Mouse (Mus musculus): ENCODE data around the gene Dnajb14. TPM values are rescaled to one million over a fixed set of nuclear protein-coding genes. Genes with fewer than 3 reads are reported as not detected.

Gene Dnajb14
- polyA plus RNA-seq, 1 experiment from 2014 or later, result 4.8 TPM

DNA sequence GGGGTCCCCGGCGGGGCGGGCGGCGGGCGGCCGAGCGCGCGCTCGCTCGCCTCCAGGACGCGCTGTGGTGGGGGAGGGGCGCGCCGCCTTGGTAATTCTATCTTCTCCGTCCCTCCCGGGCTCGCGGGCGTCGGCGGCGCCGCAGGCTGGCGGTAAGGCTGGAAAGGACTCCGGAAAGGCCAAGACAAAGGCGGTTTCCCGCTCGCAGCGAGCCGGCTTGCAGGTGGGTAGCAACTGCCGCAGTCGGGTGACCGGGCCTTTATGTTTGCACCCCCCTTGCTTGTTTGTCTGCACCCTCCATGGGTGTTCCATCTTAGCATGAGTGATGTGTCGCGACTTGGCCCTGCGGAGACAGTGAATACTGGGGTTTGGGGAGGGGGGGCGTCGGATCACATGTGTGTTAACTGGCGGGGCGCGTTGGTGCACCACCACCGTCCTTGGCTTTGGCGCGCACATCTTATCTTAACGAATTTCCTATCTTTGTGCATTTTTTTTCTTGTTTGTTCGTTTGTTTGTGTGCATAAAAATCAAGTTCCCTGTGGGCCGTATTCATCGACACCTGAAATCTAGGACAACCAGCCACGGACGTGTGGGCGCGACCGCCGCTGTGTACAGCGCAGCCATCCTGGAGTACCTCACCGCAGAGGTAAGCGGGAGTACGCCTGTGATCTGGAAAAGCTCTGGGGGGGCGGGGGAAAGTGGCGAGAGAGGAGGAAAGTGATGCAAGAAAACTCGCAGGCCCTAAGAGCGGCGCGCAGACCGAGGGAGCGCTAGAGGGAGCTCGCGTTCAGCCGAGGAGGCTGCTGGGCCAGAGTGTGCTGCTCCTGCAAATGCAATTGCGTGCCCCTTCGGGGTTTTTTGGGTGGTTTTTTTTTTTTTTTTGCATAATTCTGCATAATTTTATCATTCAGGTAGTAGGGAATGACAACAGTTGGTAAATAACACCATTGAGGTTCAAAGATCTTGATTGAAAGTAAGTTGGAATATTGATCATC lies 2.2 kb upstream of the Dnajb14 start:
- peaks cover 38% of the 10 kb centered on the region for H3K4me1 ChIP-seq
- no peaks in the 10 kb centered on the region for H3K9me3 ChIP-seq (replicated peaks)
- peak overlapping the region; percentile 89 for H3K4me3 ChIP-seq
- H3K27ac ChIP-seq (replicated peaks), result peak overlapping the region; percentile 99
- H3K36me3 ChIP-seq, result peaks cover 12% of the 10 kb centered on the region
- peak; percentile 88 for DNase-seq (ENCODE audit: low spot score)
- under 1% methylated on average over 74 of the region's 74 CpGs for WGBS
- H3K27me3 ChIP-seq (ENCODE audit: low read depth, poor library complexity, severe bottlenecking), result no peaks in the 10 kb centered on the region

DNA sequence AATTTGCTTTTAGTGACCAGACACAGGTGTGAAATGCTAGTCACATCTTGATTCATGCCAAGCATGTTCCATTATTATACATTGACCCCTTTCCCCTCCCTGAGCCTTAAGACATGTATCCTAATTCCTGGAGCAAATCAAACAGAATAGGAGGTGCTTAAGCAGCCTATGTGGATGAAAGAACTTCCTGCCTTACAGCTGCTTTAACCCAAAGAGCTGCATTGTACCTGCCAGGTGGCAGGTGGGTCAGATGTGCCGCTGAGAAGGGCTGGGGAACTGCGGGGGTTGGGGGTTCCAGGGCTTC lies 390 bp upstream of the Dnajb14 start:
- no peaks in the 10 kb centered on the region for H3K27me3 ChIP-seq (ENCODE audit: low read depth, poor library complexity, severe bottlenecking)
- H3K27ac ChIP-seq (replicated peaks), result peak overlapping the region; percentile 97
- 3% methylated on average over 2 of the region's 2 CpGs for WGBS
- no peaks in the 10 kb centered on the region for H3K9me3 ChIP-seq (replicated peaks)
- peaks cover 12% of the 10 kb centered on the region for H3K36me3 ChIP-seq
- peak overlapping the region; percentile 84 for H3K4me3 ChIP-seq
- no peak for DNase-seq (ENCODE audit: low spot score)
- H3K4me1 ChIP-seq, result peaks cover 38% of the 10 kb centered on the region

DNA sequence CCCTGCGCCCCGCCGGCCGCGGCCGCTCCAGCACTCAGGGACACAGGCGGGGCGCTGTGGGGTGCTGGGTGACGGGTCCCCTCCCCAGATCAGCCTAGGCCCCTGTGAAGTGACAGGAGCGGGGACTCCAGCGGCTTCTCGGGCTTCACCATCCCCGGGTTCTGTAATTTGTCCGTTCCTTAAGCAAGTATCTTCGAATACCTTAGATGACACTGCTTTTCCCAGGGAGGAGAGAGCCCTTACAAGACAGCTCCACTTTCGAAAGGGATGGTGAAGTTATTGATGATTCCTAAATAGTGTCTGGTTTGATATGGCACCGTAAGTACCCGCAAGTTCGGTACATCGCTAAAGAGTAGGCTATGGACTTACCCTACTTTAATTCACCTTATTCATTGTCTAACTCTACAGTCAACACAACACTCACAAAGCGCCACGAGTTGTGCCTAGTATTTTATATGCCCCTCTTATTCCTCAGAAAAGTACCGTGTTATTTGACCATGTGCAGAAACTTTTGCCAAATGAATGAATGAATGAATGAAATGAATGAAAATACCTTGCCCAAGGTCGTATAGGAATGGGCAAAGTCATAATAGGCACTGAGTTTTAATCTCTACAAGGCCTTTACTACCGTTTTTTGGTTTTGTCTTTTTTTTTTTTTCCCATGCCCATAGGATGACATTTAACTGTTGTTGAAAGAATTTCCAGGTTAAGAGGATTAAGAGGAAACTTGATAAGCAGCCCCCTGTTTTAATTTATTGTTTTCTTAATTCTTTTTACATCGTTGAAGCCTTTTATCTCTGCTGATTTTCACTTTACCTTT lies 829 bp downstream of the Dnajb14 start:
- no peak for DNase-seq (ENCODE audit: low spot score)
- Histone ChIP-seq H3K36me3 (peaks cover 12% of the 10 kb centered on the region), H3K27me3 (ENCODE audit: low read depth, poor library complexity, severe bottlenecking) (no peaks in the 10 kb centered on the region), H3K27ac (replicated peaks) (peak overlapping the region; percentile 97), H3K9me3 (replicated peaks) (no peaks in the 10 kb centered on the region), H3K4me1 (peaks cover 35% of the 10 kb centered on the region), H3K4me3 (peak overlapping the region; percentile 84)
- WGBS, result 4% methylated on average over 26 of the region's 26 CpGs

DNA sequence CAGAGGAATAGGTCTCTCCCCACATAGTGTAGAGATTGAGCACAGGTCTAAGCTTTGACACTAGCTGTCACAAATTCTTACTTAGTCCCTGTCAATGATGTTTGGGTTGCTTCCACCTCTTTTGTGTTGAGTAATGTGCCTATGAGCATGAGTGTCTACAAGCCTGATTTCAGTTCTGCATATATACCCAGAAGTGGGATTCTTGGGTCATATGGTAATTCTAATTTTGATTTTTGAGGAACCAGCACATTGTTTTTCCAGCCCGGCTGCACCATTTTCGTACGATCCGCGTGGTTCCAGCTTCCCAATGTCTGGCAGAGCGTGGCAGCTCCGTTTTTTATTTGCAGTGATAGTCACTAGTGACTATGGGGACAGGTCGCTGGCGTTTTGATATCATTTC lies 1.9 kb downstream of the Dnajb14 start:
- Histone ChIP-seq H3K4me1 (peaks cover 28% of the 10 kb centered on the region), H3K27ac (replicated peaks) (no peak overlapping the region), H3K4me3 (no peak overlapping the region), H3K27me3 (ENCODE audit: low read depth, poor library complexity, severe bottlenecking) (no peaks in the 10 kb centered on the region), H3K36me3 (peaks cover 12% of the 10 kb centered on the region), H3K9me3 (replicated peaks) (no peaks in the 10 kb centered on the region)
- DNase-seq (ENCODE audit: low spot score), result no peak
- 92% methylated on average over 9 of the region's 9 CpGs for WGBS

DNA sequence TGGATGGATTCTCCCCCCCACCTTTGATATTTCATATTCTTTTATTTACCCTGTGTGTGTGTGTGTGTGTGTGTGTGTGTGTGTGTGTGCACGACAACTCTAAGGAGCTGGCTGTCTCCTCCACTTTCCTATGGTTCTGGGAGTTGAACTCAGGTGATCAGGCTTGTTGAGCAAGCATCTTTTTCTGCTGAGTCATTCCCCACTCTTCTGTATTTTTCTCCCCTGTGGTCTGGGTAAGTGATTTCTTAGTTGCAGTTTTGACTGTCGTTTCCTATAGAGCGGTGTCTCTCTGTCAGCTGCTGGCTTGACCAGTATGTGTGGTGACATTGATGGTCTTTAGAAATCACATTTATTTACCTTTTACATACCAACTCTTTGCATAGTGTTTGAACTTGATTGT lies 11.8 kb downstream of the Dnajb14 start:
- peaks cover 17% of the 10 kb centered on the region for H3K36me3 ChIP-seq
- no peak overlapping the region for H3K4me3 ChIP-seq
- no peaks in the 10 kb centered on the region for H3K9me3 ChIP-seq (replicated peaks)
- DNase-seq (ENCODE audit: low spot score), result no peak
- H3K27me3 ChIP-seq (ENCODE audit: low read depth, poor library complexity, severe bottlenecking), result no peaks in the 10 kb centered on the region
- 91% methylated on average over 3 of the region's 3 CpGs for WGBS
- no peak overlapping the region for H3K27ac ChIP-seq (replicated peaks)
- no peaks in the 10 kb centered on the region for H3K4me1 ChIP-seq

DNA sequence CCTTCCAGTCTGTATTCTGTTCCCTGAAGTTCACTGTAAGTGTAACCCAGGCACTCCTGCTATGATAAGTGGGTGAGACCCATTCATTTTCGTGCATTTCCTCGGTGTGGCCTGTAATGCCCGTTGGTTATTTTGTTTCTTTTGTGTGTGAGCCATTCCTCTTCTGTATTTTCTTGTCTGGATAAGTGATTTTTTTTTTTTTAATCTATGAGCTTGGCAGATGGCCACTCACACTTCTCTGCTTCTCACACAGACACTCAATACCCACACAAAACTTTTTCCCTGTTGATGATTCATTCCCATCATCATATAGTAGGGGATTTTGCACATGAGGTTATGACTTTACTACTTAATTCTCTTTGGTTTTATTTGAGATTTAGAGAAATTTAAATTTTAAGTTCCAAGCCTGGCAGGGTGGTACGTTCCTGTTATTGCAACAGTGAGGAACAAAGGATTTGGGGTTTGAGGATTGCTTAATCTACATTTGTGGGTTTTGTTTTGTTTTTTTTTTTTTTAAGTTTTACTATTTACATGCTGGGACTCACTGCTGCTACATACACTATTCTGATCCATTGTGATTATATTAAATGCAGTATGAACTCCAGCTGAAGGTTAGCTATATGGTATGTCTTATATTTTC lies 12.8 kb downstream of the Dnajb14 start:
- WGBS, result 90% methylated on average over 4 of the region's 4 CpGs
- no peak overlapping the region for H3K27ac ChIP-seq (replicated peaks)
- no peak overlapping the region for H3K4me3 ChIP-seq
- peaks cover 17% of the 10 kb centered on the region for H3K36me3 ChIP-seq
- no peaks in the 10 kb centered on the region for H3K4me1 ChIP-seq
- DNase-seq (ENCODE audit: low spot score), result no peak
- H3K27me3 ChIP-seq (ENCODE audit: low read depth, poor library complexity, severe bottlenecking), result no peaks in the 10 kb centered on the region
- no peaks in the 10 kb centered on the region for H3K9me3 ChIP-seq (replicated peaks)

DNA sequence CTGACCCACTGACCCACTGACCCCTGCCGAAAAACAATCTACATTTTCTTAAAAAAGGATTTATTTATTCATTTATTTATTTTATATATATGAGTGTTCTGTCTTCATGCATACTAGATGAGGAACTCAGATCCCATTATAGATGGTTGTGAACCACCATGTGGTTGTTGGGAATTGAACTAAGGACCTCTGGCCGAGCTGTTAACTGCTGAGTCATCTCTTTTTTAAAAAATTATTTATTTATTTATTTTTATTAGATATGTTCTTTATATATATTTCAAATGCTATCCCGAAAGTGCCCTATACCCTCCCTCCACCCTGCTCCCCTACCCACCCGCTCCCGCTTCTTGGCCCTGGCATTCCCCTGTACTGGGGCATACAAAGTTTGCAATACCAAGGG lies 13.6 kb downstream of the Dnajb14 start:
- no peak for DNase-seq (ENCODE audit: low spot score)
- 93% methylated on average over 5 of the region's 5 CpGs for WGBS
- Histone ChIP-seq H3K4me1 (no peaks in the 10 kb centered on the region), H3K4me3 (no peak overlapping the region), H3K9me3 (replicated peaks) (no peaks in the 10 kb centered on the region), H3K27me3 (ENCODE audit: low read depth, poor library complexity, severe bottlenecking) (no peaks in the 10 kb centered on the region), H3K27ac (replicated peaks) (no peak overlapping the region), H3K36me3 (peaks cover 14% of the 10 kb centered on the region)

DNA sequence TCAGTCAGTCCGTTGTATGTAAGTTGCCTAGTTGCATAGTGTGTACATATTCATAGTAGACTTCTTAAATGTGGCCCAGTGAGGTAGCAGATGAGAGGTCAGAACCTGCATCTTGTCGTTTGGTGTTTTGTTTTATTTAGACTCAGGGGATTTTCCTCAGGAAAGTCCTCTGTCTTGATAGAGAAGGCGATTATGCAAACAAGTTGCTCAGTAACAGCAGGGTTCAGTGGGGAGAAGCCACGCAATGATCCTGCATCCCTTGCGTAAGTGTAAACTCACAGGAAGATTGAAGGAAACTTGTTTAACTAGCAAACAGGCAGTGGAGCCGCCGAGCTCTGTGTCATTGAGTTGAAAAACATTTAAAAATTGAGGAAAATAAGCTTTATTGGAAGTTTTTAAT lies 20.5 kb downstream of the Dnajb14 start:
- Histone ChIP-seq H3K27me3 (ENCODE audit: low read depth, poor library complexity, severe bottlenecking) (no peaks in the 10 kb centered on the region), H3K36me3 (peaks cover 18% of the 10 kb centered on the region), H3K9me3 (replicated peaks) (no peaks in the 10 kb centered on the region), H3K27ac (replicated peaks) (no peak overlapping the region), H3K4me3 (no peak overlapping the region), H3K4me1 (0 out of 2 replicates have a peak, but pooled peaks cover 2% of the 10 kb centered on the region)
- WGBS, result 68% methylated on average over 7 of the region's 7 CpGs
- no peak for DNase-seq (ENCODE audit: low spot score)

DNA sequence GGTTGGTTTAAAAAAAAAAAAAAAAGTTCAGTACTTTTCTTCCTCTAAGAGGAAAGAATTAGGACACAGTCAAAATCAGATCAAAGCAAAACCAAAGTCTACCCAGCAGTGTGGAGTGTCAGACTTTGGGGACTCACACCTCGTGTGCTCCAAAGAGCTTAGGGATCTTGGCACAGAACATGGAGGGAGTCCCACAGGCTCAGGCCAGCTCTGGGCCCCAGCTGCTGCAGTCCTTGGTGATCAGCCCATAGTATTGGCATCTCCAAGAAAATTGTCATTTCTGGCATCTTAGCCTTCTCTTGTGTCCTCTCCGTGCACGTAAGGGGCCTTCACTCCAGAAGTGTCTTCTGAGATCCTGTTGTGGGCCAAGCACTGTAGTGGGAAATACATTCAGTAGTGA lies 23.6 kb downstream of the Dnajb14 start:
- H3K36me3 ChIP-seq, result peaks cover 36% of the 10 kb centered on the region
- H3K4me3 ChIP-seq, result no peak overlapping the region
- H3K27ac ChIP-seq (replicated peaks), result no peak overlapping the region
- no peaks in the 10 kb centered on the region; the same call in 1 of the 2 replicates for H3K9me3 ChIP-seq (replicated peaks)
- 0 out of 2 replicates have a peak, but pooled peaks cover 2% of the 10 kb centered on the region for H3K4me1 ChIP-seq
- WGBS, result 72% methylated on average over 3 of the region's 3 CpGs
- DNase-seq (ENCODE audit: low spot score), result no peak
- H3K27me3 ChIP-seq (ENCODE audit: low read depth, poor library complexity, severe bottlenecking), result no peaks in the 10 kb centered on the region

DNA sequence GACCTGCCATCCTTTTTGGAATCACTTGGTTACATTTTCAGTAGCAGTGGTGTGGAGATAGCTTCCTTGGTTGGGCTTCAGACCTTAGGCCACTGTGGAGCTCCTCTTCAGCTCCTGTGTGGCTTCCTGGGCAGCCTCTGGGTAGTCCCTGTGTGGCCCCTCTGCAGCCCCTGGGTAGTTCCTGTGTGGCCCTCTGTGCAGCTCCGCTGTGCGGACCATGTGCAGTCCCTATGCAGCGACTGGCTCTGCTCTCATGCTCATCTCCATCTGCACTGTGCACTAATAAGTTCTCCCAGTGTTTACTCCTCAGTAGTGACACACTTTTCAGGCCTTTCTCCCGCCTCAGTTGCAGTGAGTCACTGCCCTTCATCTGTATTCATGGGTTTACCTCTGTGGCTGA lies 24.6 kb downstream of the Dnajb14 start:
- WGBS, result 93% methylated on average over 4 of the region's 4 CpGs
- DNase-seq (ENCODE audit: low spot score), result no peak
- H3K36me3 ChIP-seq, result peaks cover 37% of the 10 kb centered on the region
- H3K27me3 ChIP-seq (ENCODE audit: low read depth, poor library complexity, severe bottlenecking), result no peaks in the 10 kb centered on the region
- H3K4me3 ChIP-seq, result no peak overlapping the region
- H3K27ac ChIP-seq (replicated peaks), result no peak overlapping the region
- 0 out of 2 replicates have a peak, but pooled peaks cover 2% of the 10 kb centered on the region for H3K4me1 ChIP-seq
- no peaks in the 10 kb centered on the region; the same call in 1 of the 2 replicates for H3K9me3 ChIP-seq (replicated peaks)

DNA sequence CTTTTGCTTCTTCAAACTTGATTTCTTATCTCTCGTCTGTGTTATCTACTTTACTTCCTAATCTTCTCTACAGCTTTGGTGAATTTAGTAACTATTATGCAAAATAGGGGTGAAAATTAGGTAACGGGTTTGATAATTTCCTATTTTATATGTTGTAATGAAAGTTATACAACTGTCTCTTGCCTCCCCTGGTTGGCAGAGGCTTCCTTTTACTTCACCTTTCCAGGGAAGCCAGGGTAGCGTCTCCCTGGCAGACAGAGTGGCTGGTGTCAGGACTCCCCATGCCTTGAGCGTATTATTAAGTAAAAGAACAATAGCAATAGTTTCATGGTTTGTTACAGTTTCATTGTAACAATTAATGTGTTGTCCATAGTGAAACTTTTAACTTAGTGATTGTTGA lies 26.3 kb downstream of the Dnajb14 start:
- no peak for DNase-seq (ENCODE audit: low spot score)
- 83% methylated on average over 4 of the region's 4 CpGs for WGBS
- H3K27me3 ChIP-seq (ENCODE audit: low read depth, poor library complexity, severe bottlenecking), result no peaks in the 10 kb centered on the region

DNA sequence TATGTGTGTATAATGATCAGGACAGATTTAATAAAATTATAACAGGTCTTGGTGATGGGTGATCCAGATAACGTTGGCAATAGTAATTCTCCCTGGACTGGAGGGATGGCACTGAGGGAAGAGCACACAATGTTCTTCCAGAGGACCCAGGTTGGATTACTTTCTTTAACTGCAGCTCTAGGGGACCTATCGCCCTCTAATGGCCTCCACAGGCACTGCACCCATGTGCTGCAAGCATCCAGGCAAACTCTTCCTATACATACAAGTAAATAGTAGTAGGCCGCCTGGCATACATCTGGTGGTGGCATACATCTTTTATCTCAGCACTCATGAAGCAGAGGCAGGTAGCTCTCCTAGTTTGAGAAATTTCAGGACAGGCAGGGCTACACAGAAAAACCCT lies 27.7 kb downstream of the Dnajb14 start:
- Histone ChIP-seq H3K36me3 (peaks cover 32% of the 10 kb centered on the region), H3K4me3 (no peak overlapping the region), H3K9me3 (replicated peaks) (no peaks in the 10 kb centered on the region; the same call in 1 of the 2 replicates), H3K4me1 (0 out of 2 replicates have a peak, but pooled peaks cover 2% of the 10 kb centered on the region), H3K27ac (replicated peaks) (no peak overlapping the region), H3K27me3 (ENCODE audit: low read depth, poor library complexity, severe bottlenecking) (no peaks in the 10 kb centered on the region)
- no peak for DNase-seq (ENCODE audit: low spot score)
- 89% methylated on average over 3 of the region's 3 CpGs for WGBS

More for the DNA sequence above, 26.3 kb downstream of the Dnajb14 start:
- H3K36me3 ChIP-seq, result peaks cover 43% of the 10 kb centered on the region
- H3K4me1 ChIP-seq, result 0 out of 2 replicates have a peak, but pooled peaks cover 2% of the 10 kb centered on the region
- no peak overlapping the region for H3K27ac ChIP-seq (replicated peaks)
- no peak overlapping the region for H3K4me3 ChIP-seq
- H3K9me3 ChIP-seq (replicated peaks), result no peaks in the 10 kb centered on the region; the same call in 1 of the 2 replicates

Measured in midbrain, embryonic 10.5 days (tissue).